Mouse (Mus musculus) stomach, embryonic 15.5 days (tissue): Measurements from ENCODE around the gene Pde4d. TPM values are rescaled to one million over a fixed set of nuclear protein-coding genes. Genes with fewer than 3 reads are reported as not detected.

Experiments used
- ATAC-seq: fragments of 200-750 bp; cut with Nextera tagmentation; 2 replicates; pipeline ENCODE4 v1.8.0; 2017; ENCODE audit warnings: low read depth, moderate number of reproducible peaks, moderate TSS enrichment; ENCODE audit not compliant: insufficient read depth, low FRiP score
- H3K27ac ChIP-seq: fragments of 300-500 bp; sonication (generic); 2 replicates; pipeline ENCODE4 v1.5.1; 2015; ENCODE audit warnings: mild to moderate bottlenecking, inconsistent platforms
- H3K27me3 ChIP-seq: fragments of 300-500 bp; sonication (generic); replicated peaks from 2 replicates; pipeline ENCODE4 v1.6.1; 2015; ENCODE audit warnings: inconsistent platforms
- H3K36me3 ChIP-seq: fragments of 300-500 bp; sonication (generic); 2 replicates; pipeline ENCODE4 v1.6.1; 2015; ENCODE audit warnings: inconsistent platforms
- H3K4me1 ChIP-seq: fragments of 300-500 bp; sonication (generic); 2 replicates; pipeline ENCODE4 v1.6.1; 2015; ENCODE audit warnings: inconsistent platforms
- H3K4me2 ChIP-seq: fragments of 300-500 bp; sonication (generic); 2 replicates; pipeline ENCODE4 v1.6.1; 2015; ENCODE audit warnings: mild to moderate bottlenecking, inconsistent platforms
- H3K4me3 ChIP-seq: fragments of 300-500 bp; sonication (generic); replicated peaks from 2 replicates; pipeline ENCODE4 v1.5.1; 2015; ENCODE audit warnings: inconsistent platforms
- H3K9ac ChIP-seq: fragments of 300-500 bp; sonication (generic); 2 replicates; pipeline ENCODE4 v1.6.1; 2015; ENCODE audit warnings: inconsistent platforms
- H3K9me3 ChIP-seq: fragments of 300-500 bp; sonication (generic); 2 replicates; pipeline ENCODE4 v1.6.1; 2016; ENCODE audit warnings: inconsistent platforms
- WGBS: fragments of 180-500 bp; shearing (Covaris S2); methylation state at CpG from one replicate; pipeline ENCODE4 v1.1.7; 2015; 5-methylcytosine and 5-hydroxymethylcytosine counted together
- polyA plus RNA-seq: library from polyadenylated mRNA; unstranded; fragments of >200 nt; fragmentation: Nextera tagmentation; extraction: Ambion mirVana; gene quantifications from 2 replicates; pipeline ENCODE4 v1.2.1, GENCODE M21; 2015

Pde4d gene
- polyA plus RNA-seq, 1 experiment from 2014 or later = 22.8 TPM

DNA sequence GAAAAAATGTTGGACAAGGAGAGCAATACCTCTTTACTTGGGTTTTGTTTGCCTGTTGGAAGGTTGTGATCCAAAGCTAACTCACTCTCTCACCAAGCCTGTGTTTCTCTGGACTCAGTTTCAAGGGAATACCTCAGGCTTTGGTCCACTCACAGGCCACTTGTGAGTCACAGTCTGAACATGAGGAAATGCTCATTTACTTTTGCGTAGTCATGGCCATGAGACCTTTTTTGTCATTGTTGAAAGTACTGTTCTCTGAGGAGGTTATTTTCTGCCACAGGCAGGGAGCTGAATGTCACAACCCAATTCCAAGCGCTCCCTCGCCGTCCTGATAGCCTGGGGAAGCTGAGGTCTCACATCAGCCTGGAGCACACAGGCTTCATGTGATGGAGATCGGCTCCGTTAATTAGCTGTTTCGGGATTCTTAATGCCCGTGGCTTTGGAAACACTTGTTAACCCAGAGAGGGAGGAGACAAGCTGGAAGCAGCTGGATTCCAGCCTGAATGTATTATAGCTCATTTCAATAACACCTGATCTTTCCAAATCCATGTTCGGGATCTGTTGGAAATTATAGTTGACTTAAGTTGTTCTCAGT lies 792.8 kb downstream of the Pde4d start:
- H3K4me1 ChIP-seq = no peaks in the 10 kb centered on the region
- no peak for ATAC-seq
- H3K9ac ChIP-seq = no peak overlapping the region
- no peaks in the 10 kb centered on the region for H3K27me3 ChIP-seq
- WGBS = 74% methylated on average over 9 of the region's 9 CpGs
- no peaks in the 10 kb centered on the region for H3K9me3 ChIP-seq
- no peak overlapping the region for H3K27ac ChIP-seq
- no peak overlapping the region for H3K4me3 ChIP-seq
- H3K4me2 ChIP-seq = no peak overlapping the region
- H3K36me3 ChIP-seq = no peaks in the 10 kb centered on the region

DNA sequence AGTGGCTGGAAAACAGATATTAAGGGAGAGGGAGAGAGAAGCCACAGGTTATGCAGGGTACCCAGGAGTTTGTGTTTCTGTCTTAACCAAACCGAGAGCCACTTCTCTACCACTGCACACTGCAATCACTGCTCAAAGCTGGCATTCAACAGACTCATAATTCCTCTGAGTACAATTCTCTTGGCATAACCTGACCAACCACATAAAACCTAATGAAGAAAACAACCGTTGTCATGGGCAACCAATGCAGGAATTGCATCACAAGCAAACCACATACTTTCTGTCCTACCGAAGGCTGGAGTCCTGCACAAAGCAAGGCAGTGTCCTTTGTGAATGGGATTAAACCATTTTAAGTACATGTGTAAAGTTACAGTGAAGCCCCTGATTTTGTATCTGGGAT lies 793.4 kb downstream of the Pde4d start:
- 74% methylated on average over 3 of the region's 3 CpGs for WGBS

DNA sequence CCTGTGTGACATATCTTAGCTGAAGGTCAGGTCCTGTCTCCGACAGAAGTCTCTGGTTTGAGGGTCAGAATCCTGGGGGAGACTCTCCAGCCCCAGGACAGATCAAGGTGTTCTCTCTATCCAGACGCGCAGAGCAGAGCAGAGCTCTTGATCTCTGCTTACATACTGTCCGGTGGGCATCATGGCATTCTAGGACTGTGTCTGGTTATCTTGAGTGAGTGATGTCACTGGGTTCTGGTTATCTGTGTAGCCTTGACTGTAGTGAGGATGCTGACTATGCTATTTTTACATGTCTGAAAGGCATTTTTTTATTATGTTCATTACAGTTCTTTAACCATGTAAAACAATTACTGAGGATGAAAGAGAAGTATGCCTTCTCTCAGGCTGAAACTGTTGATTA lies 797.3 kb downstream of the Pde4d start:
- H3K36me3 ChIP-seq = no peaks in the 10 kb centered on the region
- H3K9me3 ChIP-seq = no peaks in the 10 kb centered on the region
- no peak overlapping the region for H3K4me2 ChIP-seq
- H3K9ac ChIP-seq = no peak overlapping the region
- H3K4me3 ChIP-seq = no peak overlapping the region
- no peaks in the 10 kb centered on the region for H3K4me1 ChIP-seq
- H3K27me3 ChIP-seq = no peaks in the 10 kb centered on the region
- ATAC-seq = no peak
- WGBS = 77% methylated on average over 4 of the region's 4 CpGs
- no peak overlapping the region for H3K27ac ChIP-seq

More for the DNA sequence above, 793.4 kb downstream of the Pde4d start:
- Histone ChIP-seq H3K4me3 (no peak overlapping the region), H3K4me1 (no peaks in the 10 kb centered on the region), H3K27ac (no peak overlapping the region), H3K36me3 (no peaks in the 10 kb centered on the region), H3K27me3 (no peaks in the 10 kb centered on the region), H3K9me3 (no peaks in the 10 kb centered on the region), H3K9ac (no peak overlapping the region), H3K4me2 (no peak overlapping the region)
- no peak for ATAC-seq

DNA sequence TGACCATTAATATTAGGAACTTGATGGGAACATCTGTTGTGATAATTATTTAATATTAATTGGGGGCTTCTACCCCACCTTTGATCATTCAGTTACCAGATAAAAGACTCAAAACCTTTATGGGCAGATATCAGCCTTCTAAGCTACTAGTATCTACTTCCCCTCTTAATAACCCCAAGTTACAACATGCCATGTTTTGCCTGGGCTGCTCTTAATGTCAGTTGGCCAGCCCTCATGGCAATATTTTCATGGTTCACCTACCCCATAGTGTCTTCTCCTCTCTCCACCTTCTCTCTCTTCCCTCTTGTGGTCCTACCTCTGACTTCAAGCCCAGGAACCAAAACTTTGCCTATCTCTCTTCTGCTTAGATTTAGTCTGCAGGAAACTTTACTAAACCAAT lies 799.6 kb downstream of the Pde4d start:
- no peak overlapping the region for H3K4me3 ChIP-seq
- H3K27me3 ChIP-seq = no peaks in the 10 kb centered on the region
- H3K27ac ChIP-seq = no peak overlapping the region
- H3K9ac ChIP-seq = no peak overlapping the region
- H3K4me2 ChIP-seq = no peak overlapping the region
- no peaks in the 10 kb centered on the region for H3K9me3 ChIP-seq
- no peaks in the 10 kb centered on the region for H3K4me1 ChIP-seq
- no peak for ATAC-seq
- no peaks in the 10 kb centered on the region for H3K36me3 ChIP-seq

GRCm38 (mm10) chr13:109255634-109256033 lies 805.9 kb downstream of the Pde4d start:
- Histone ChIP-seq H3K27ac (no peak overlapping the region), H3K4me3 (no peak overlapping the region), H3K27me3 (no peaks in the 10 kb centered on the region), H3K4me1 (0 out of 2 replicates have a peak, but pooled peaks cover 3% of the 10 kb centered on the region), H3K36me3 (no peaks in the 10 kb centered on the region), H3K9me3 (no peaks in the 10 kb centered on the region), H3K4me2 (no peak overlapping the region), H3K9ac (no peak overlapping the region)
- 66% methylated on average over 4 of the region's 4 CpGs for WGBS
- no peak for ATAC-seq

GRCm38 (mm10) chr13:109260220-109260795 lies 810.6 kb downstream of the Pde4d start:
- Histone ChIP-seq H3K36me3 (no peaks in the 10 kb centered on the region), H3K4me3 (peak overlapping the region; percentile 57), H3K9ac (peak overlapping the region; percentile 39; the same call in 1 of the 2 replicates), H3K4me1 (0 out of 2 replicates have a peak, but pooled peaks cover 3% of the 10 kb centered on the region), H3K27ac (peak overlapping the region; percentile 92), H3K4me2 (peak overlapping the region; percentile 80), H3K27me3 (no peaks in the 10 kb centered on the region), H3K9me3 (no peaks in the 10 kb centered on the region)
- 0% methylated on average over 23 of the region's 23 CpGs for WGBS
- ATAC-seq = peak; percentile 92

GRCm38 (mm10) chr13:109260796-109261516 lies 811.2 kb downstream of the Pde4d start:
- H3K36me3 ChIP-seq = no peaks in the 10 kb centered on the region
- H3K27ac ChIP-seq = peak overlapping the region; percentile 92

DNA sequence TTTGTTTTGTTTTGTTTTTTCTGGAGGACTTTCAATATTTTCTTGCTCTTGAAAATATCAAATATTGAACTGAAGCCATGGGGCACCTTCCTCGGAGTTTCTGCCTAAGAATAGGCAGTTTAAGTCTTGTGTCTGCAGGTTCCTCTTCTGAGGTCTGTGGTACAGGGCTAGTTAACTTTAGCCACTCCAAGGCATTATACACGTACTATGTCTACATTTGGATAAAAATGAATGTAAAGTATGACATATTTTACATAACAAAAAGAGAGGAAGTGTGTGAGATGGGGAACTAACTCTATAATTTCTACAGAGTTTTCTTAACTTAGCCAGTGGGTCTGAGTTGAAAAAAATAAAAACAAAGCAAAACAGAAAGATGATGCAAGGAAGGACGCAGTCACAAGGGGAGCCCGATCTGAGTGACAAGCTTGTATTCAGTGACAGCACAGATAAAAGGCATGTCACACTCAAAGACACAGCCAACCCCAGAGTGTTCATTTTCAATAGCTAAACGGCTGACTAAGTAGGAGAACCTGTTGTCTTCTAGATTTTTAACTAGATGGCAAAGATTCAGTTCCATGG lies 812.0 kb downstream of the Pde4d start:
- 0 out of 2 replicates have a peak, but pooled peaks cover 3% of the 10 kb centered on the region for H3K4me1 ChIP-seq
- 41% methylated on average over 5 of the region's 5 CpGs for WGBS
- no peaks in the 10 kb centered on the region for H3K27me3 ChIP-seq
- peak overlapping the region; percentile 57; the same call in 1 of the 2 replicates for H3K4me3 ChIP-seq
- H3K9ac ChIP-seq = no peak overlapping the region
- peak overlapping the region; percentile 80 for H3K4me2 ChIP-seq
- H3K27ac ChIP-seq = no peak overlapping the region
- no peak for ATAC-seq
- no peaks in the 10 kb centered on the region for H3K36me3 ChIP-seq
- no peaks in the 10 kb centered on the region for H3K9me3 ChIP-seq

More at GRCm38 (mm10) chr13:109260796-109261516, 811.2 kb downstream of the Pde4d start:
- Histone ChIP-seq H3K4me2 (peak overlapping the region; percentile 80), H3K4me3 (peak overlapping the region; percentile 57), H3K9ac (peak overlapping the region; percentile 39; the same call in 1 of the 2 replicates), H3K4me1 (0 out of 2 replicates have a peak, but pooled peaks cover 3% of the 10 kb centered on the region), H3K27me3 (no peaks in the 10 kb centered on the region), H3K9me3 (no peaks in the 10 kb centered on the region)
- no peak for ATAC-seq
- 2% methylated on average over 17 of the region's 17 CpGs for WGBS

DNA sequence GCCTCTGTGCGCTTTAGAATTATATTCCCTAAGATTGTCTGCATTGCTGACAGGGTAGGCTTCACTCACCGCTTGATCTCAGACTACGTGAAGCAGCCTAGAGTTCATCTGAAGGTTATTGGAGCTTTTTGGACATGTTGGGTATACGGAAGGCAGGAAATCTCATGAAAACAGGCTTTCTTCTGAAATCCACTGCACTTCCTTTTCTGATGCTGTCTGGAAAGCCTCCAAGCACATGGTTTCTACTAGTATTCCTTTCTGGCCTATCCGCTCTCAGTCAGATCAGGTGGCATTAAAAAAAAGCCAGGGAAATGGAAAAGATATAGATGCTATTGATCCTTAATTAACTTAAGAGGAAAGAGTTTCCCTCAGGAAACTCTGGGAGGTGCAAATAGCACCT lies 812.8 kb downstream of the Pde4d start:
- Histone ChIP-seq H3K9ac (no peak overlapping the region), H3K4me3 (peak overlapping the region; percentile 57; the same call in 1 of the 2 replicates), H3K27me3 (no peaks in the 10 kb centered on the region), H3K4me1 (0 out of 2 replicates have a peak, but pooled peaks cover 3% of the 10 kb centered on the region), H3K27ac (peak overlapping the region; percentile 38; the same call in 1 of the 2 replicates), H3K9me3 (no peaks in the 10 kb centered on the region), H3K36me3 (no peaks in the 10 kb centered on the region), H3K4me2 (peak overlapping the region; percentile 80)
- ATAC-seq = no peak
- 47% methylated on average over 5 of the region's 5 CpGs for WGBS

DNA sequence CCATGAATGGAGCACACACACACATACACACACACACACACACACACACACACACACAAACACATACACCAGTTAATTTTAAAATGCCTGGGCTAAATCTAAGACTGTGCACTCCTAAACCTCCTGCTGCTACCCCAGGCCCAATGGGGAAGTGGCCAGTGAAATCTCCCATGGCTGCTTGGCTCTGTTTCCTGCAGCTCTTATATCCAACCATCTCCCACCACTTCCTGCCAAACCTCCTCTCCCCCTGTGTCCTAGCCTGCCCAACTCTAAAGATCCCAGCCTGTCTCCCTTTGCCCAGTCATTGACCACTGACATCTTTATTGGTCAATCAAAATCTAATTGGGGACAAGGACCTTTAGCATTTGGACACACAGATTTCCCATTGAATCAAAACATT lies 814.1 kb downstream of the Pde4d start:
- H3K27me3 ChIP-seq = no peaks in the 10 kb centered on the region
- no peak overlapping the region for H3K4me2 ChIP-seq
- no peak overlapping the region for H3K4me3 ChIP-seq
- no peak for ATAC-seq
- no peak overlapping the region for H3K27ac ChIP-seq
- H3K9ac ChIP-seq = no peak overlapping the region
- no peaks in the 10 kb centered on the region for H3K36me3 ChIP-seq
- 0 out of 2 replicates have a peak, but pooled peaks cover 3% of the 10 kb centered on the region for H3K4me1 ChIP-seq
- H3K9me3 ChIP-seq = no peaks in the 10 kb centered on the region

GRCm38 (mm10) chr13:109268253-109268652 lies 818.5 kb downstream of the Pde4d start:
- H3K36me3 ChIP-seq = no peaks in the 10 kb centered on the region
- no peak overlapping the region for H3K27ac ChIP-seq
- H3K4me2 ChIP-seq = no peak overlapping the region
- H3K9me3 ChIP-seq = no peaks in the 10 kb centered on the region
- no peaks in the 10 kb centered on the region for H3K4me1 ChIP-seq
- no peak overlapping the region for H3K9ac ChIP-seq
- 59% methylated on average over 3 of the region's 3 CpGs for WGBS
- H3K27me3 ChIP-seq = no peaks in the 10 kb centered on the region
- H3K4me3 ChIP-seq = no peak overlapping the region
- no peak for ATAC-seq
